Mouse (Mus musculus): ENCODE measurements around the gene Bglap2. TPM values are rescaled to one million over a fixed set of nuclear protein-coding genes. Genes with fewer than 3 reads are reported as not detected.
A peak's percentile ranks its signal among the peaks of the same experiment; 100 is the strongest.

Bglap2 gene
- total RNA-seq, 2 experiments from 2014 or later = not detected

- intact Hi-C loops (cut with DNase I) = loop anchor here (5.0 kb wide), 1 partner anchor 37 kb away; no protein-coding TSS in a partner anchor
- no peak for DNase-seq
Measured at GRCm38 (mm10) chr3:88354396-88355165, 23.9 kb downstream of the Bglap2 start.

- intact Hi-C loops (cut with DNase I) = loop anchor here (5.0 kb wide), 1 partner anchor 36 kb away; no protein-coding TSS in a partner anchor
Measured at GRCm38 (mm10) chr3:88352907-88353306, 25.6 kb downstream of the Bglap2 start.

GRCm38 (mm10) chr3:88350732-88351131 lies 27.8 kb downstream of the Bglap2 start:
- DNase-seq = no peak
- intact Hi-C loops (cut with DNase I) = loop anchor here (5.0 kb wide), 1 partner anchor 33 kb away; no protein-coding TSS in a partner anchor

More at GRCm38 (mm10) chr3:88352907-88353306, 25.6 kb downstream of the Bglap2 start:
- no peak for DNase-seq

GRCm38 (mm10) chr3:88339006-88339405 lies 39.5 kb downstream of the Bglap2 start:
- intact Hi-C loops (cut with DNase I) = no loop called here
- DNase-seq = no peak

GRCm38 (mm10) chr3:88338316-88338715 lies 40.2 kb downstream of the Bglap2 start:
- intact Hi-C loops (cut with DNase I) = no loop called here

GRCm38 (mm10) chr3:88337367-88338020 lies 41.0 kb downstream of the Bglap2 start:
- intact Hi-C loops (cut with DNase I) = no loop called here
- no peak for DNase-seq

More at GRCm38 (mm10) chr3:88338316-88338715, 40.2 kb downstream of the Bglap2 start:
- DNase-seq = no peak

- DNase-seq = peak; percentile 97
- intact Hi-C loops (cut with DNase I) = no loop called here
Measured at GRCm38 (mm10) chr3:88336058-88337013, 42.2 kb downstream of the Bglap2 start, which contains the start of the genes Tmem79 and Smg5. Tmem79 (minus strand) TSS chr3:88336148. Smg5 (plus strand) TSS chr3:88336260.

GRCm38 (mm10) chr3:88335436-88336053 lies 43.0 kb downstream of the Bglap2 start:
- DNase-seq = no peak
- intact Hi-C loops (cut with DNase I) = no loop called here

GRCm38 (mm10) chr3:88334902-88335435 lies 43.5 kb downstream of the Bglap2 start:
- intact Hi-C loops (cut with DNase I) = no loop called here
- DNase-seq = no peak

GRCm38 (mm10) chr3:88334029-88334658 lies 44.4 kb downstream of the Bglap2 start:
- intact Hi-C loops (cut with DNase I) = no loop called here
- no peak for DNase-seq

GRCm38 (mm10) chr3:88331282-88331681 lies 47.2 kb downstream of the Bglap2 start:
- intact Hi-C loops (cut with DNase I) = no loop called here
- no peak for DNase-seq

- DNase-seq = no peak
- intact Hi-C loops (cut with DNase I) = no loop called here
Measured at GRCm38 (mm10) chr3:88328956-88329355, 49.5 kb downstream of the Bglap2 start.

Other genes with a start within 250 kb of the Bglap2 start
- 100 to 1,000 TPM; 113 to 121 TPM for gene Mef2d, start 236.3 kb downstream of the Bglap2 start, total RNA-seq (2021)
- 1 to 10 TPM in 1 of 2 experiments, under 1 TPM in 1; 0.46 to 1.4 TPM for gene Rhbg, start 124.0 kb downstream of the Bglap2 start, total RNA-seq (2021)
- under 1 TPM; 0.80 to 0.89 TPM for gene Gm38392, start 91.5 kb downstream of the Bglap2 start, total RNA-seq (2021)
- gene Tsacc, start 81.7 kb downstream of the Bglap2 start, total RNA-seq (2021) = 1 to 10 TPM; 4.4 TPM
- gene Cct3, start 81.6 kb downstream of the Bglap2 start, total RNA-seq (2021) = 100 to 1,000 TPM; 309 to 317 TPM
- gene Glmp, start 53.7 kb downstream of the Bglap2 start, total RNA-seq (2021) = 10 to 100 TPM; 49.7 to 60.1 TPM
- 1 to 10 TPM; 1.5 to 2.0 TPM for gene Tmem79, start 42.6 kb downstream of the Bglap2 start, total RNA-seq (2021)
- 10 to 100 TPM; 76.7 to 79.8 TPM for gene Smg5, start 42.4 kb downstream of the Bglap2 start, total RNA-seq (2021)
- 1 to 10 TPM; 1.9 to 2.1 TPM for gene Paqr6, start 14.1 kb downstream of the Bglap2 start, total RNA-seq (2021)
- under 1 TPM in 1 of 2 experiments, not detected in 1; 0.36 TPM for gene Bglap3, start 6.0 kb downstream of the Bglap2 start, total RNA-seq (2021)
- not detected for gene Bglap, start 5.8 kb upstream of the Bglap2 start, total RNA-seq (2021)
- 10 to 100 TPM; 15.7 to 16.0 TPM for gene Pmf1, start 31.6 kb upstream of the Bglap2 start, total RNA-seq (2021)
- gene Slc25a44, start 46.4 kb upstream of the Bglap2 start, total RNA-seq (2021) = 10 to 100 TPM; 43.7 to 47.7 TPM
- 10 to 100 TPM; 58.1 to 58.4 TPM for gene Sema4a, start 82.5 kb upstream of the Bglap2 start, total RNA-seq (2021)
- 10 to 100 TPM; 35.3 to 37.7 TPM for gene Lmna, start 131.3 kb upstream of the Bglap2 start, total RNA-seq (2021)
- gene Mex3a, start 153.7 kb upstream of the Bglap2 start, total RNA-seq (2021) = 10 to 100 TPM; 80.5 to 87.8 TPM
- under 1 TPM in 1 of 2 experiments, not detected in 1; 0.83 TPM for gene Rab25, start 169.6 kb upstream of the Bglap2 start, total RNA-seq (2021)
- gene Lamtor2, start 174.4 kb upstream of the Bglap2 start, total RNA-seq (2021) = 100 to 1,000 TPM; 106 to 120 TPM
- 100 to 1,000 TPM in 1 of 2 experiments, 10 to 100 TPM in 1; 97.5 to 105 TPM for gene Ubqln4, start 175.1 kb upstream of the Bglap2 start, total RNA-seq (2021)
- 100 to 1,000 TPM; 114 to 121 TPM for gene Ssr2, start 197.2 kb upstream of the Bglap2 start, total RNA-seq (2021)
- 100 to 1,000 TPM; 129 to 134 TPM for gene Arhgef2, start 227.3 kb upstream of the Bglap2 start, total RNA-seq (2021)